Mouse (Mus musculus) forebrain, embryonic 14.5 days (tissue): ENCODE data around the gene Myo1h. TPM values are rescaled to one million over a fixed set of nuclear protein-coding genes. Genes with fewer than 3 reads are reported as not detected.

Experiments
- ATAC-seq: fragments of 200-750 bp; cut with Nextera tagmentation; 2 replicates; pipeline ENCODE4 v1.8.0; 2017; ENCODE audit warnings: mild to moderate bottlenecking, moderate library complexity
- DNase-seq: peaks from one replicate; pipeline ENCODE4 v3.0.0-alpha.2; 2015; ENCODE audit warnings: low spot score
- H3K27ac ChIP-seq: fragments of 300-500 bp; sonication (generic); 2 replicates; pipeline ENCODE4 v1.5.1; 2014; ENCODE audit warnings: low read depth, mild to moderate bottlenecking, control low read depth, low read length, moderate library complexity
- H3K27me3 ChIP-seq: fragments of 300-500 bp; sonication (generic); replicated peaks from 2 replicates; pipeline ENCODE4 v1.6.1; 2014; ENCODE audit warnings: low read length, control low read depth, mixed read lengths; ENCODE audit not compliant: control insufficient read depth, insufficient read depth
- H3K36me3 ChIP-seq: fragments of 300-500 bp; sonication (generic); 2 replicates; pipeline ENCODE4 v1.6.1; 2014; ENCODE audit warnings: low read length, control low read depth; ENCODE audit not compliant: control insufficient read depth, insufficient read depth
- H3K4me1 ChIP-seq: fragments of 300-500 bp; sonication (generic); 2 replicates; pipeline ENCODE4 v1.6.1; 2014; ENCODE audit warnings: antibody characterized with exemption, low read length, control low read depth; ENCODE audit not compliant: control insufficient read depth, insufficient read depth
- H3K4me2 ChIP-seq: fragments of 300-500 bp; sonication (generic); 2 replicates; pipeline ENCODE4 v1.6.1; 2014; ENCODE audit warnings: mild to moderate bottlenecking, control low read depth, low read length
- H3K4me3 ChIP-seq: fragments of 300-500 bp; sonication (generic); 2 replicates; pipeline ENCODE4 v1.5.1; 2014; ENCODE audit warnings: low read depth, low read length, control low read depth
- H3K9ac ChIP-seq: fragments of 300-500 bp; sonication (generic); 2 replicates; pipeline ENCODE4 v1.6.1; 2014; ENCODE audit warnings: mild to moderate bottlenecking, low read length, control low read depth, moderate library complexity
- H3K9me3 ChIP-seq: fragments of 300-500 bp; sonication (generic); replicated peaks from 2 replicates; pipeline ENCODE4 v1.6.1; 2016; ENCODE audit warnings: low read length, control low read depth, mixed read lengths; ENCODE audit not compliant: control insufficient read depth
- WGBS: fragments of 180-500 bp; shearing (Covaris S2); extraction: QIAGEN DNeasy Blood & Tissue Kit; methylation state at CpG from one replicate; pipeline ENCODE4 v1.1.7; 2014; 5-methylcytosine and 5-hydroxymethylcytosine counted together
- polyA plus RNA-seq: library from polyadenylated mRNA; unstranded; fragments of >200 nt; fragmentation: Nextera tagmentation; extraction: Ambion mirVana; gene quantifications from 2 replicates; pipeline ENCODE4 v1.2.1, GENCODE M21; 2014

Myo1h gene
- polyA plus RNA-seq, 1 experiment from 2014 or later, result 0.36 TPM

GRCm38 (mm10) chr5:114365043-114365752 is 76.2 kb downstream of the Myo1h start:
- no peak overlapping the region for H3K4me3 ChIP-seq
- no peak overlapping the region for H3K4me2 ChIP-seq
- peaks cover 90% of the 10 kb centered on the region for H3K36me3 ChIP-seq
- H3K9ac ChIP-seq, result no peak overlapping the region
- ATAC-seq (no peak), DNase-seq (no peak)
- no peaks in the 10 kb centered on the region for H3K9me3 ChIP-seq
- 90% methylated on average over 23 of the region's 23 CpGs for WGBS
- no peak overlapping the region for H3K27ac ChIP-seq
- H3K4me1 ChIP-seq, result no peaks in the 10 kb centered on the region
- no peaks in the 10 kb centered on the region for H3K27me3 ChIP-seq

- no peaks in the 10 kb centered on the region for H3K27me3 ChIP-seq
- DNase-seq (no peak), ATAC-seq (no peak)
- WGBS, result 93% methylated on average over 14 of the region's 14 CpGs
- no peak overlapping the region for H3K9ac ChIP-seq
- H3K4me1 ChIP-seq, result no peaks in the 10 kb centered on the region
- no peaks in the 10 kb centered on the region for H3K9me3 ChIP-seq
- H3K4me3 ChIP-seq, result no peak overlapping the region
- H3K4me2 ChIP-seq, result no peak overlapping the region
- no peak overlapping the region for H3K27ac ChIP-seq
- H3K36me3 ChIP-seq, result peaks cover 97% of the 10 kb centered on the region
Measured at GRCm38 (mm10) chr5:114368121-114368520, 79.2 kb downstream of the Myo1h start.

GRCm38 (mm10) chr5:114368803-114369496 is 80.0 kb downstream of the Myo1h start:
- Histone ChIP-seq H3K4me1 (no peaks in the 10 kb centered on the region), H3K4me2 (no peak overlapping the region), H3K27me3 (no peaks in the 10 kb centered on the region), H3K4me3 (no peak overlapping the region), H3K36me3 (peaks cover 97% of the 10 kb centered on the region), H3K27ac (no peak overlapping the region), H3K9me3 (no peaks in the 10 kb centered on the region), H3K9ac (no peak overlapping the region)
- 84% methylated on average over 16 of the region's 16 CpGs for WGBS
- no peak for ATAC-seq
- DNase-seq, result no peak

- H3K4me2 ChIP-seq, result no peak overlapping the region
- no peaks in the 10 kb centered on the region for H3K9me3 ChIP-seq
- H3K36me3 ChIP-seq, result peaks cover 98% of the 10 kb centered on the region
- H3K27me3 ChIP-seq, result no peaks in the 10 kb centered on the region
- WGBS, result 95% methylated on average over 9 of the region's 9 CpGs
- H3K27ac ChIP-seq, result no peak overlapping the region
- no peak overlapping the region for H3K9ac ChIP-seq
- no peak overlapping the region for H3K4me3 ChIP-seq
- no peak for DNase-seq
- ATAC-seq, result no peak
- H3K4me1 ChIP-seq, result no peaks in the 10 kb centered on the region
Measured at GRCm38 (mm10) chr5:114369921-114370320, 81.0 kb downstream of the Myo1h start.

- no peak overlapping the region for H3K27ac ChIP-seq
- ATAC-seq, result no peak
- H3K9ac ChIP-seq, result no peak overlapping the region
- no peak overlapping the region for H3K4me2 ChIP-seq
- DNase-seq, result no peak
- WGBS, result 83% methylated on average over 9 of the region's 9 CpGs
- H3K27me3 ChIP-seq, result no peaks in the 10 kb centered on the region
- no peaks in the 10 kb centered on the region for H3K9me3 ChIP-seq
- H3K4me3 ChIP-seq, result no peak overlapping the region
- no peaks in the 10 kb centered on the region for H3K4me1 ChIP-seq
- H3K36me3 ChIP-seq, result peaks cover 97% of the 10 kb centered on the region
Measured at GRCm38 (mm10) chr5:114370371-114370776, 81.4 kb downstream of the Myo1h start.

GRCm38 (mm10) chr5:114371331-114371730 is 82.4 kb downstream of the Myo1h start:
- ATAC-seq (no peak), DNase-seq (no peak)
- Histone ChIP-seq H3K27ac (no peak overlapping the region), H3K4me2 (no peak overlapping the region), H3K9me3 (no peaks in the 10 kb centered on the region), H3K27me3 (no peaks in the 10 kb centered on the region), H3K4me1 (no peaks in the 10 kb centered on the region), H3K36me3 (peaks cover 92% of the 10 kb centered on the region), H3K9ac (no peak overlapping the region), H3K4me3 (no peak overlapping the region)
- 88% methylated on average over 3 of the region's 3 CpGs for WGBS

- no peak overlapping the region for H3K4me3 ChIP-seq
- ATAC-seq (no peak), DNase-seq (no peak)
- H3K36me3 ChIP-seq, result peaks cover 86% of the 10 kb centered on the region
- no peaks in the 10 kb centered on the region for H3K9me3 ChIP-seq
- no peaks in the 10 kb centered on the region for H3K27me3 ChIP-seq
- H3K4me2 ChIP-seq, result no peak overlapping the region
- no peak overlapping the region for H3K9ac ChIP-seq
- no peaks in the 10 kb centered on the region for H3K4me1 ChIP-seq
- no peak overlapping the region for H3K27ac ChIP-seq
- WGBS, result 86% methylated on average over 25 of the region's 25 CpGs
Measured at GRCm38 (mm10) chr5:114371731-114372473, 82.9 kb downstream of the Myo1h start.

- Histone ChIP-seq H3K9ac (no peak overlapping the region), H3K4me2 (no peak overlapping the region), H3K4me1 (no peaks in the 10 kb centered on the region), H3K4me3 (no peak overlapping the region), H3K36me3 (peaks cover 79% of the 10 kb centered on the region), H3K9me3 (no peaks in the 10 kb centered on the region), H3K27me3 (no peaks in the 10 kb centered on the region), H3K27ac (no peak overlapping the region)
- DNase-seq, result no peak
- WGBS, result 34% methylated on average over 11 of the region's 11 CpGs
- ATAC-seq, result no peak
Measured at GRCm38 (mm10) chr5:114372565-114372964, 83.6 kb downstream of the Myo1h start.

GRCm38 (mm10) chr5:114373174-114373573 is 84.2 kb downstream of the Myo1h start:
- no peak overlapping the region for H3K4me3 ChIP-seq
- H3K27me3 ChIP-seq, result no peaks in the 10 kb centered on the region
- H3K9me3 ChIP-seq, result no peaks in the 10 kb centered on the region
- H3K36me3 ChIP-seq, result peaks cover 73% of the 10 kb centered on the region
- no peak for ATAC-seq
- H3K4me2 ChIP-seq, result no peak overlapping the region
- no peak overlapping the region for H3K27ac ChIP-seq
- DNase-seq, result no peak
- no peak overlapping the region for H3K9ac ChIP-seq
- H3K4me1 ChIP-seq, result no peaks in the 10 kb centered on the region
- WGBS, result 57% methylated on average over 11 of the region's 11 CpGs
